Mouse (Mus musculus): ENCODE data around the gene Rras2.
A peak's percentile ranks its signal among the peaks of the same experiment; 100 is the strongest.

The Rras2 gene

DNA sequence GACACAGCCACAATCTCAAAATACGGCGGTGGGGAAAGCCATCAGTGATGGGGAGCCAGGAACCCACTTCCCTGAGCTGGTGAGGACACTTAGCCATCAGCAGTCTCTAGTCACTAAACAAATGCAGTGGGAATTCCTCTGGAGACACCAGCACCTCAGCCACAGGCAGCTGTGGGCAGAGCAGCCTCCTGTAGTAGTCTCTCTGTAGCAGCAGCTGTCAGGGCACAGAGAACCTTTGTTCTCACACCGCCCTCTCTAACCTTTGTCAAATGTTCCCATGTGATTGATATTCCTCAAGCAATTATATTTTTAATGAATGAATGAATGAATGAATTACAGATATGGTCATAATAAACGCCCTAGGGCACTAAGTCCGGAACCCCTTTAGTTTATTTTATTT lies 46.2 kb downstream of the Rras2 start:
- no peak for DNase-seq

DNA sequence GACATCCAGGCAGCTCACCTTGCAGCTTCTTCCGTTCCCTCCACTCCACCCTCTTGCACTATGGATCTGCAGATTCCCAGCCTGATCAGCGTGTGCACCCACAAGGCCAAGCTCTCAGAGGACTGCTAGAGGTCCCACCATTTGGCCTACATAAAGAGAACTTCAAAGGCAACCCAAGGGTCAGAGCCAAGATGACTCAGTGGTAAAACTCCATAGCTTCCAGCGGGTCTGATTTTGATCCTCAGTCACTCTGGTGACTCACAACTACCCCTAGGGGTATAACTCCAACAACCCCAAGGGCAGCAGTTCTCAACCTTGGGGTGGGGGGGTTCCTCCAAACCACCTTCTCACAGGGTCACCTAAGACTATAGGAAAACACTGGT lies 47.1 kb downstream of the Rras2 start:
- DNase-seq: no peak

DNA sequence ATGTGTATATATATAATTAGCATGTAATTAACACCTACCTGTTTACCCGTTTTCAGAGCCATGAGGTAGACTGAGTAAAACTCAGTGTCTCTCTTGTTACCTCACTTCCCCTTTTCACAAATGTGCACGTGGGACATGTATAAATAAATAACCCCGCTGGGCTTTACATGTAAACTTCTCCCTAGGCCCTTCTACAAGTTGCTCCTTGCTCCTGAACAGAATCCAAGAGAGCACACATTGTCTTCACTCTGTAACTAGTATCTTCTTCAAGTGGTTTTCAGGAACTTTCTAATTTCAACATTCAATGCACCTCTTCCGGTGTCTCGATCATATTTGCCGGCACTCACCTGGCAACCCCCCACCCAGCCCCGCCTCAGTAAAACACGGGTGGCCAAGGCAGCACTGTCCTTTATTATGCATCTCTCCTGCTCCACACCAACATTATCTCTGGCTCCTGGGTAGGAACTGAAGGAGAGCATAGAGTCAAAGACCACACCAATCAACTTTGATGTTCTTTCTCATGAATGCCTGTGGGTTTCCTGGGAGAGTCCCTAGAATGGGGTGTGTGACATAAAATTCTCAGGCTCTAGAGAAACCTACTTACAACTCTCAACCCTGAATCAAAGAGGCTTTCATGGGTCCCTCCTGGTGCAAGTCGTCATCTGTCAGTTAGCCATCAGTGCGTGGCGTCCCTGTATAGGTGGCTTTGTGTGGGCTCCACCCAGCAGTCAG lies 47.7 kb downstream of the Rras2 start:
- no peak for DNase-seq

DNA sequence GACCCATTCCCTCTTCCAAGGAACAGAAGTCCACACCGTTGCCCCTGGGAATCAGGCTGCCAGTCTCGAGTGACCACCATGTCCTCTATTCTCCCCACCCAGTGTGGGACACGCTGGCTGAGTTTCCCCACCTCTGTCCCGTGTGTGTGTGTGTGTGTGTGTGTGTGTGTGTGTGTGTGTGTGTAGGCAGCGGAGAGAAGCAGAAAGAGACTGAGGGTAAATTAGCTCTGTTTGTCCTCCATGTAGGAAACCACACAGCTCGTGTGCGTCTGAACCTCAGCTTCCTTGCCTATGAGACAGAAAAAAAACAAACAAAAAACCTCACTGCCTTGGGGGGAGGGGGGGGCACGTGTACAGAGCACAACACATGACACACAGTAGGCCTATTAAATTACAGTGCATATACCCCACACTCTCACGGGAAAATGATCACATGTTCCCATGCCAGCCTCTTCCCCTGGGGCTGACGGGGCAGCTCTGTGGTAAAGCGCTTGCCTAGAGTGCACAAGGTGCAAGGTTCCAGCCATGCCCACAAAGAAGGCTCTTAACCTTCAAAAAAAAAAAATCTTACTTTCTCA lies 48.5 kb downstream of the Rras2 start:
- DNase-seq: peak in 1 of 2 experiments; percentile 37

DNA sequence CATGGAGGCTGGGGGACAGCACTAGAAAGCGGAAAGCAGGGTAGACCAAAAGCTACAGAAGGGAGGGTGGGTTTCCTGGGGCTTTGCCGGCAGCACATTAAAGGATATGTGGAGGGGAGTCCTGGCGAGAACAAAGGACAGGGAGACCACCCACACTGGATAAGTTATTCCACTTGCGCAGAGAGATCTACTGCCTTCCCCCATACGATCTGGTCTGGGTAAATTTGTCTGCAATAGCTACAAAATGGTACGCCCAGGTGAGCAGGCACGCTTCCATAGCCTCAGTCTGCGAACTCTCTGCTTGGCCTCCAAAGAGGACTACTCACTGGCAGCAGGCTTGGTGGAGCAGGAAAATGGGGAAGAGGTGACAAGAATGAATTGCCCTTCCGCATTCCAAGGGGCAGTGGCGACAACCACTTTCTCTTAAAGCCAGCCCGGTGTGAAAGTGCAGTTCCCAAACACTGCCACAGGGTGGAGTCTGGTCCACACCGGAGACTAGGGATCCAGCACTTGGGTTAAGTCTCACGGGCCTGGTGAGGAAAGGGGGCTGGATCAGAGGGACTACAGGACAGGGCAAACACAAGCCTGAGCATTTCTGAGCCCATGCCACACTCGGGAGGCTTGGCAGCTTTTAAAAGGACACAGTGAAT lies 50.9 kb downstream of the Rras2 start:
- DNase-seq: peak; percentile 92 to 93

DNA sequence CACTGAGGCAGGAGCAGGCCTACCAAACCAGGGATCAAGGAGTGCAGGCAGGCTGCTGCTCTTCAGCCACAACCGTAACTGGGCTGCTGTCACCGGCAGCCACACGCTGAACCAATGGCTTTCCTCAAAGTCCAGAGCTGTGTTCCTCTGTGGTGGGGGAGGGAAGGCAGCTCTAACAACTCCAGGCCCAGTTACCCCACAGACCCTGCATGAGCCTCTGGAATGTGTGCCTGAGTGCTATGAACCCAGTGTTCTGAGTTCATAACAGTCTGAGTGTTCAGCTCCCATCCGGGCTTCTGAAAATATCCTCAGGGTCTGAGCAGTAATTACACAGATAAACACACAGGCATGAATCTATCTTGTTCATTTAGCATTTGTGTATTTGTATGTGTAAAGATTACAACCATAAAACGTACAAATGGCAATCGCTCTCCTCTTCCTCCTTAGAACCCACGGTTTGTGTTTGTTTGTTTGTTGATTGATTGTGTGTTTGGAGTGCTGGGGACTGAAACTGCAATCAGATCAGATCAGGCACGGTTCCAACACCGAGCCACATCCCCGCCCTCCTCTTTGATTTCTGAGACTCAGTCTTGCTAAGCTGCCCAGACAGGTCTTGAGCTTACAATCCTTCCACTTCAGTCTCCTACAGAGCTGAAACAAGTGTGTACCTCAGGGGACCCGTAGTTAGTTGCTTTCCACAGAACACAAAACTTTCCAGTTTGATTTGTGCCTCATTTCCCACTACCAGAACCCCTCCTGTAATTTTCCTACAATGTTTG lies 52.0 kb downstream of the Rras2 start:
- DNase-seq: no peak

DNA sequence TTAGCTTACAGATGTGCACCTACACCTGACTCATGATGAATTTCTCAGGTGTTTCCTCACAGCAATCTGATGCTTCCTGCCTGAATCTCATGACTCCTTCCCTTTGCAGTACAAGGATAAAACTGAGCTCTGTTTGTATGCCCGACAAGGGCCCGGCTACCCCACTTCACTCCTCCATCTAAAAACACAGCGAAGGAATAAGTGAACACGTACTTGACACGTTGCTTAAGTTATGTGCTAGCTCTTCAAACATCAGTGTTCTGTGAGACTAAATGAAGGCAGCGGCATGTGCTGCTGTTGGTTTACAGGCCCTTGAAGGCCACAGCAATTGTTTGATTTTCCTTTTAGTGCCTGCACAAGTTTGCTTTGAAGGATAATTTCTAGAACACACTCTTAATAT lies 53.6 kb downstream of the Rras2 start:
- DNase-seq: no peak

DNA sequence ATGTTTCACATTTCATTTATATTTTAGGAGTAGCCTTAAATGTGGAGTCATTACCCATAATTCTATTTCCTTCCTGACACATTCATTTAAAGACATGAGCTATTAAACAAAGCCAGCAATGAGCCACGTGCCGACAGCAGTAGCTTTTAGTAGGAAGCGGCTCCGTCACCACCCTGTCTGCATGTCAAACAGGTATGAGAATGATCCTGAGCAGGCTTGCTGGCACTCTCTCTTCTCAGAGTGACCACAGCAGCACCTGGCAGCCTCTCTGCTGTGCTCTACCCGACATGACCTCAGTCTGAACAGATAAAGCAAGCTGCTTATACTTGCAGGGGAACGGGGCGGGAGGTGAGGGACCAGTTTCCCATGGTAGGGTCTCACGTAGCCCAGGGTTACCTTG lies 54.0 kb downstream of the Rras2 start:
- DNase-seq: no peak

DNA sequence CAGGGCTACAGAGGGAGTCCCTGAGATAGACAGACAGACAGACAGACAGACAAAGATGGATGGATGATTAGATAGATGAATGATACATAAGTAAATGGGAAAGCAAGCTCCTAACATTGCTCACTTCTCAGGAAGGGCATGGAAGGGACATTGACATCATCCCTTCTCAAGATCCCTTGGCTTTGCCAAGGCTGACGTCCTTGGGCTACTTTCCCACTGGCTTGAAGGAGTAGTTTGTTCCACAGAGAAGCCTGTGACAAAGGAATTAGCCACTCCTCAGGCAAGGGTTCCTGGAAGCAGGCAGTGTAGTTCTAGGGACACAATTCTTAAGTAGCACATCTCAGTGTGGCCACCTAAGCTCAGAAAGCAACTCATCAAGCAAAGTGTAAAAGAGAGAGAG lies 55.1 kb downstream of the Rras2 start:
- DNase-seq: no peak

DNA sequence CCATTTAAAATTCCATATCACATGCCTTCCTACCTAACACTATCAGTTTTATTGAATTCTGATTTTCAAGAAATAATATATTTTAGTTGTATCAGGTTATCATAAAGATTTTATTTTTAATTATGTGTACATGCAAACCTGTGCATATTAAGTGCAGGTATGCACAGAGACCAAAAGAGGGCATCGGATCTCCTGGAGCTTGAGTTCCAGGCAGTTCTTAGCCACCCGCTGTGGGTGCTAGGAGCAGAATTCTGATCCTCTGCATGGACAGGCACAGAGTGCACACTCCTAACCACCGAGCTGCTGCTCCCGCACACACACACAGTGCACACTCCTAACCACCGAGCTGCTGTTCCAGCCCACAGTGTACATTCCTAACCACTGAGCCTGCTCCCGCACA lies 57.1 kb downstream of the Rras2 start:
- DNase-seq: no peak

DNA sequence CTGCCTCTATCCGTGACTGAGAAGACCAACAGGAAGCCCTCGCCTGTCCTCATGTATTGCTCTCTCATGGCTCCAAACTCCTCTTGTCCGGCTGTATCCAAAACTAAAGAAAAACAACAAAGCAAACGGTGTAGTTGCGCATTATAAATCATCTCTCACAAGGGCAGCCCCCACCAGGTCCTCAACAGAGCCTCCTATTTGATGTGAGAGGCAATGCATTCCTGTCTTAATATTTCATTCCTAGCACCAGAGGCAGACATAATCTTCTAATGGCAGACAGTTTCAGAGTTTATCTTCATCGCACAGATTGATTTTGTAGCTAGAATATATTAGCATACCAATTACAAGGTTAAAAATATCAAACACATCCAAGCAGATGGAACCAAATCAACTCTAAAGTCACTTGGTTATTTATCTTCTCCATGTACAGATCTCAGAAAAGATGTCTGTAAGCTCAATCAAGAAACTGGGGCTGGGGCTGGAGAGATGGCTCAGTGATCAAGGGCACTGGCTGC lies 58.6 kb downstream of the Rras2 start:
- no peak for DNase-seq

DNA sequence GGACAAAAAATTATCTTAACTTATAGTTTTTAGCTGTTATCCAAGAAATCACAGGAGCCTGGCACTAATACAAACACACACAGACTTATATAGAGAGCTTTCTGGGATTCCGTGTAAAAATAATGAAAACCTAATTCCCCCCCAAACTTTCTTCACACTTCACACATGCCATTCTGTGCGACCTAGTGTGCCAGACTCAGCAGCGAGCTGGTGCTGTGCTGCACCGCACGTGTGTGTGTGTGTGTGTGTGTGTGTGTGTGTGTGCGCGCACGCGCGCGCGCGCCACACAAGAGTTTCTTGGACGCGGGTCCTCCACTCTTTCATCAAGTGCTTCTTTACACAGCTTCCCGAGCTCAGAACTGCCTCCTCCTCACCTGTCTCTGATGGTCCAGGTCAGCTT lies 59.4 kb downstream of the Rras2 start:
- no peak for DNase-seq

DNA sequence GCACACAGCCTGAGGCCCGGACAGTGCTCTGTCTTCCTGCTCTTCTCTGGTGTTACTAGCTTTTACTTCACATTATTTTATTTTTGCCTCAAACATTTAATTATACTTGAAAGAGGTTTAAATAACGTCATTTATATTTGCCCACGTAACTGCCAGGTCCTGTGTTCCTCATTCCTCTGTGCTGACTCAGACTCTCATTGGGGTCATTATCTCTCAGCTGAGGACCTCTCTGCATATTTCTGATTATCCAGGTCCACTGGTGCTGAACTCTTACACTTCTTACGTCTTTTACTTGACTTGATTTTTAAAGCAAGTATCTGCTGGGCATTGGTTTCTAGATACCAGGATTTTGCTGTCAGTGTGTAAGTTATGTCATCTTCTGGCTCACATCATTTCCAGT lies 63.9 kb downstream of the Rras2 start:
- DNase-seq: no peak

DNA sequence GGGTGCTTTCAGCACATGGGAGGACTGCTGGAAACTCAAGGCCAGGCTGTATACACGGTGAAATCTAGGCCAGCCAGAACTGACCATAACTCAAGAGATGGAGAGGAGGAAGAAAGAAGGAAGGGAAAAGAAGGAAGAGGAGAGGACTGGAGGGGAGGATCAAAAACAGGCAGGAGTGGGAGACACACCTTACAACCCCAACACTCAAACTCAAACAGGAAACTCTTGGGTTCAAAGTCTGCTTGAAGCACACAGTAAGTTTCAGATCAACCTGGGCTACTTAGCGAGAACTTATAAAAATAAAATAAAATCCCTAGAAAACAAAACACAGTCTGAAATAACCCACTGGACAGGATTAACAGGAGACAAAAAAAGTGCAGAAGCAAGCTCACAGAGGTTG lies 71.8 kb downstream of the Rras2 start:
- no peak for DNase-seq

DNA sequence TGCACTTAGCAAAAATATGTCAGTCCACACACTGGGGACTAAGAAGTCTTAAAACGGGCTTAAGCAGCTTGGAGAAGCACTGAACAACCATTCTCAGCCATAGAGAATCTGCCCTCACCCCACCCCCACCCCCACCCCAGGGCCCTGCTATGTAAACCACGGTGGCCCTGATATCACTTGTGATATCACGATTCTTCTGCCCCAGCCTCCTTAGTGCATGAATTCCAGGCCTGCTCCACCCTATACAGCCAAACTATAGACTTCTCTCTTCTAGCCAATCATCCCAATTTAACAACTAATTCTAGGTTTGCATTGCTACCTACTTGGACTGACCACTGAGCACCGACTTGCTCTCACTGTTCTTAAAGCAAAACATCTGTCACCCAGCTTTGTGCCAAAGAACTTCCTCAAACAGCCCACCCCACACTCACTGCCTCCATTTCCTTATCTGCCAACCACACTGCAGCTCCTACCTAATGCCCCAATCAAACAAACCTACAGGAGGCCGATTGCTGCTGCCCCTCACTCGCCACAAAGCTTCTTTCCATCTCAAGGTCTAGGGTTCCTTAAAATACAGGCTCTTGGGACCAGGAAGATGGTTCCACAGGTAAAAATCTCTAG lies 73.5 kb downstream of the Rras2 start:
- DNase-seq: no peak

DNA sequence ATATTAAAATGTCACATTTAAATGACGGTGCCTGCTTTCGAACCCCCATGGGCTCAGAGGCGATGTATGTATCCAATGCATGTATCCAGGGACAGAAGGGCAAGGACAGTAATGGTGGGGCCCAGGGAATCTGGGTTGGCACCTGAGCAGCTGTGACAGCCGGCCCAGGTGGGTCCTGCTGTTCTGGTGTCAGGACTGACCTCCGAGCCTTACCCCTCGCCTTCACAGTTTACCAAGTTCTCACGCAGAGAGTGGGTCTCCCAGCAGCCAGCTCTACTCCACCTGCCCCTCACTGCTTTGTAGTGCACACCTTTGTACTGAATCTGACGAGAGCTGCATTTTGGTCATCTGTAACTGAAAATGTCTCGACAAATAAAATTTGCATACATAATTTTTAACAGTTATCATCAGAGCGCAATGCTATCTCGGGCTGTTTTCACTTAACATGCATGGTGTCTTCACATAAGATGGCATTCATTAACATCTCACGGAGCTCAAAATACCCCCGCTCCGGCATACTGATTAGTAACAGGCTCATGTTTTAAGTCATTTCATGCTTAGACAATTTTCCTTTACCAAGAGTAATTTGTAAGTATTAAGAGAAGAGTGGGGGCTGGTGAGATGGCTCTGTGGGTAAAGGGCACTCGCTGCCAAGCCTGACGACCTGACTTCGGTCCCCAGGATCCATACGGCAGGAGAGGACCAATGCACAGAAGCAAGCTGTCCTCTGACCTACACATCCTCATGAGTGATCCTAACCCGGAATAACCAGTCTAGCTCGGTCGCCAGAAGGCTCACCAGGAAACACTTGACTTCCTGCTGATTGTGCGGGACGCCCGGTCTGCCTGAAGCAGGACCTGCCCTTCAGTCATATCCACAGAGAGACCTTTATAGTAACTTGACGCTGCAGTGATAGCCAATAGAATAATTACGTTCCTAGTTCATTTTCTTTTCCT lies 74.3 kb downstream of the Rras2 start:
- peak in 1 of 2 experiments; percentile 27 for DNase-seq

DNA sequence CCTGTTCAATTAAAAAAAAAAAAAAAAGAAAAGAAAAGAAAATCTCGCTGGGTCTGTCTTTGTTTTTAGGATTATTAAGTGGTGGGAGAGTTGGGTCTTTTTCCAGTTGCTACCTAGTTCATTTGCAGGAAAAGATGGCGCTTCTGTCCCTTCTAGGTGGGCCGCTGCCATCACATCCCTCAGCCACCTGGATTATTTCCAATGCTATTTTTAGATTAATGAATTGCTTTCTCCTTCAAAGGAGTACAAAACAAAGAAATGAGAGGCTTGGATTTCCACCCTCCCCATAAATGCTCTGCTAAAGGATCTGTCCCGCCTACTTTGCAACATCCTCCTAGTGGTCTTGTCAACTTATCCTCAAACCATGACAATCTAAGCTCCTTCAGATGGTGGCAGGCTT lies 76.2 kb downstream of the Rras2 start:
- no peak for DNase-seq

DNA sequence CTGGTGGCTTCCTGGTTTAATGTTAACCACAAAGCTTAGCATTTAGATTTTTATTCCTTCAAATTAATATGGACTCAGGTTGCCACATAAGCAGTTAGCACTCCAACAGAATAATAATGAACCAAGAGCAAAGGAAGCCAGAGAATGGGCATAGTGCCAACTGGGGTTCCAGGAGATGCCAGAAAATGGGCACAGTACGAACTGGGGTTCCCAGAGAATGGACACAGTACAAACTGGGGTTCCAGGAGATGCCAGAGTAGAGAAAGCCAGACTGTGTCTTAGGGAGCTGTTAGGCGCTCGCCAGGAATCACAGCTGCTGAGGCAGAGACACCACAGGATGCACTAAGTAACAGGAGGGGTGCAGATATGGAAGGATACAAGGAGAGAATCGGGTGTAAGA lies 80.3 kb downstream of the Rras2 start:
- DNase-seq: no peak

DNA sequence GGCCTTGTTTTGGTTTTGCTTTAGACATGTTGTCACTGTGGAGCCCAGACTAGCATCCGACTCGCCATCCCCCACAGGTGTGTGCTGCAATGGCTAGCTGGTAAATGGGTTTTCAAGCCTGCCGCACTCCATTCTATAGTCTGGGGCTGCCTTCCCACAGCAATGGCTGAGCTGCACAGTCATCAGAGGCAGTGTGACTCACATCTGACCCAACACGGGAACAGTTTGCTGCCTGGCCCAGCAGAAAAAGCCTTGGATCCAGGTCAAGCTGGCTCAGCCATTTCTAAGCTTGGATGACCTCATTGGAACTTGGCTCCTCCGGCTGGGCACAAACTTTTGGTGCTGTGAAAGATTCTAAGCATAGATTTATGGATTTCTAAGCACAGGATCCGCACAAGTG lies 88.0 kb downstream of the Rras2 start:
- peak; percentile 69 to 72 for DNase-seq

DNA sequence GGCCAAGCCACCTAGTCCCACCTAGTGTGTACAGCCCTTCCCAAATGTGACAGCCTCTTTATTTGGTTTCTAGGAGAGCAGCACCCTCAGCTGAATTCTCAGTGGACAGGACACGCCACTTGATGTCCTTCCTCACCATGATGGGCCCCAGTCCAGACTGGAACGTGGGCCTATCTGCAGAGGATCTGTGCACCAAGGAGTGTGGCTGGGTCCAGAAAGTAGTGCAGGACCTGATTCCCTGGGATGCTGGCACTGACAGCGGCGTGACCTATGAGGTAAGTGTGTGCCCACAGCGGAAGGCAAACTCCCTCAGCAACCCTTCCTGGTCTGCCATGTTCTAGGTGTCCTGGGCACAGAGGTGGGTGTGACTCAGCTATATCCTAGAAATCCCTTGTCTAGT lies 88.8 kb downstream of the Rras2 start:
- no peak for DNase-seq

DNA sequence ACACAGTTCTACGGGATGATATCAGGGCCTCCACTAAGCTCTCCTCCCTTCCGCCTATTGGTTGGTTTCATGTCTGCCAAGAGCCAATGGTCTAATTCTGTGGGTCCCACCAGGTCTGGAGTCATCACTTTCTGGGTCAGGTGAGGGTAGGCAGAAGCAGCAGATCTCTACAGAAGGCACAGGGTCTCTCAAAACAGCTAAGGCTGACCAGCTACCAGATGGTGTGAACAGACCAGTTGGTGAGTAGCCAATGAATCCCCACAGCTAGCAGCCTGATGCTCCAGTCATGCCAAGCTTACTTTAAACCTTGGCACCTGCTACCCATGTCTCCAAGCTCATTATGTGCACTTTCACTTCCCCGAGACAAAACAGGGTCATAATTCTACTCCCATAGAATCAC lies 90.2 kb downstream of the Rras2 start:
- DNase-seq: no peak

DNA sequence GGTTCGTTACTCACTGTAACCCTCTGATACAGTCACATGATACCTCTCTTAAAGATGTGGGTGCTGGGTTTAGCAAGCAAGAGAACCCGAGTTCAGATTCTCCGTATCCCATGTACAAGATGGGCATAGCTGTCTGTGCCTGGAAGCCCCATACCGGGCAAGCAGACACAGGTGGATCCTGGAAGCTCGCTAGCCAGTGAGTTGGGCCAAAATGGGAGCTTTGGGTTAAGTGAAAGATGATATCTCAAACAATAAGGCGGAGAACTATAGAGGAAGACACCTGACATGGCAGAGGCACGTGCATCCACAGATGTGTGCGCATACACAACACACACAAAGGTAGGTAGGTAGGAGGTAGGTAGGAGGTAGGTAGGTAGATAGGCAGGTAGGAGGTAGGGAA lies 90.7 kb downstream of the Rras2 start:
- DNase-seq: no peak

Measured in kidney, postnatal 36 days (tissue).